Comparison of ENCODE assay signal across 22 mouse cellular contexts in the genomic region with DNA sequence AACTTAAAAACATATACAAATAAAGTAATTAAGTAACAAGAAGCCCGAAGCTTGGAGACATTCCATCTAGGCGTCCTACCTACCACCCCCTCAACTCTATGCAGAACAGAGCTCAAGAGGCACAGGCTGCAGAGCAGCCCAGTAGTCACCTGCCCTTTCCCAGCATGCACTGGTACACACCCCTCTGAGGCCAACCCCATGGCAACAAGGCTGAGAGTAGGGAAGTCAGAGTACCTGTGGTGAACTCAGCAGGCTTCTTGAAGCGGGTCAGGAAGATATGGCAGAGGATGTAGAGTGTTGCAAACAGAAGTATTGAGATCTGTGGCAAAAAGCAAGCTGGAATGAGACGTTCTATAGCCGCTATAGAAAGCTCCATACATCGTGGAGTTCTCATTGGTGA. TPM values are rescaled to one million over a fixed set of nuclear protein-coding genes. Genes with fewer than 3 reads are reported as not detected.
"Had no signal": no experiment of that assay in that cellular context is flagged by ENCODE, and none has a peak within 500 bp of the region (broad histone marks: within the 10 kb centered on the region; RNA-seq: fewer than 3 reads in every experiment).

No protein-coding gene starts in this region.

- ATAC-seq: intestine, postnatal 0 days; liver, postnatal 0 days had no signal

- H3K27me3 ChIP-seq: limb, embryonic 15.5 days; liver, embryonic 13.5 days; lung, embryonic 15.5 days; midbrain, embryonic 12.5 days had no signal

- H3K9me3 ChIP-seq: limb, embryonic 15.5 days; liver, embryonic 13.5 days; lung, embryonic 15.5 days; megakaryocyte, embryonic 14.5 days; midbrain, embryonic 12.5 days had no signal

- H3K27ac ChIP-seq: limb, embryonic 15.5 days; liver, embryonic 13.5 days; lung, embryonic 15.5 days; macrophage; midbrain, embryonic 12.5 days; stomach, postnatal 0 days had no signal

- H3K4me2 ChIP-seq: limb, embryonic 15.5 days; liver, embryonic 13.5 days; lung, embryonic 15.5 days had no signal

- DNase-seq: kidney, adult 8-10 months; kidney, postnatal 25 days; liver, embryonic 13.5 days; liver, postnatal 0 days; lung, postnatal 14 days; right cerebral cortex, adult 18-20 months; right cerebral cortex, postnatal 25 days; thymus, postnatal 14 days had no signal

- H3K9ac ChIP-seq: limb, embryonic 15.5 days; liver, embryonic 13.5 days; liver, postnatal 0 days; lung, embryonic 15.5 days; midbrain, embryonic 12.5 days had no signal

- H3K4me3 ChIP-seq: limb, embryonic 15.5 days; liver, embryonic 13.5 days; lung, embryonic 15.5 days; megakaryocyte, embryonic 14.5 days; midbrain, embryonic 12.5 days had no signal

RNA-seq across cellular contexts. Expression of gene Dhh, which starts 16.6 kb away (rescaled TPM):
- polyA plus RNA-seq: liver, postnatal 0 days; macrophage had no signal

RNA-seq across cellular contexts. Expression of gene Gm49450, which starts 38.4 kb away (rescaled TPM):
- total RNA-seq: layer of hippocampus, postnatal 25 days; left cerebral cortex, adult 8-10 months; left cerebral cortex, postnatal 25 days had no signal
- polyA plus RNA-seq: intestine, postnatal 0 days; kidney, embryonic 16.5 days; limb, embryonic 11.5 days; limb, embryonic 15.5 days; liver, embryonic 13.5 days; liver, postnatal 0 days; lung, embryonic 15.5 days; midbrain, embryonic 12.5 days; midbrain, postnatal 0 days; neural tube, embryonic 14.5 days; stomach, postnatal 0 days had no signal
